Mouse (Mus musculus): Measurements from ENCODE around the gene Gcnt2. TPM values are rescaled to one million over a fixed set of nuclear protein-coding genes. Genes with fewer than 3 reads are reported as not detected.

Gcnt2 gene
- polyA plus RNA-seq (2014; fragmentation: Nextera tagmentation; extraction: Ambion mirVana): 3.3 and 3.6 TPM in 2 replicates

GRCm38 (mm10) chr13:40859652-40860399 is at the start of gene Gcnt2:
Gene Gcnt2 (plus strand): TSS chr13:40859754.
- Histone ChIP-seq H3K9me3 (replicated peaks; ENCODE audit: control insufficient read depth, low read length) (no peaks in the 10 kb centered on the region), H3K36me3 (replicated peaks; ENCODE audit: control insufficient read depth, insufficient read depth, low read depth, low read length) (no peaks in the 10 kb centered on the region), H3K27ac (replicated peaks; ENCODE audit: low read depth, low read length) (no peak within 1 kb of the TSS), H3K4me3 (ENCODE audit: low read depth, low read length) (no peak within 1 kb of the TSS), H3K27me3 (ENCODE audit: control insufficient read depth, insufficient read depth, low read length) (no peaks in the 10 kb centered on the region), H3K4me1 (ENCODE audit: control insufficient read depth, insufficient read depth, low read length) (no peaks in the 10 kb centered on the region), H3K9ac (replicated peaks; ENCODE audit: low read length) (no peak within 1 kb of the TSS), H3K4me2 (ENCODE audit: low read depth, low read length) (no peak within 1 kb of the TSS)
- peak; percentile 35 for DNase-seq (ENCODE audit: low spot score)
- no peak for ATAC-seq (replicated peaks; ENCODE audit: insufficient number of reproducible peaks, low FRiP score, low TSS enrichment, low read depth)
- whole genome bisulfite sequencing: 40% methylated on average over 22 of the region's 22 CpGs

- no peaks in the 10 kb centered on the region for H3K9me3 ChIP-seq (replicated peaks; ENCODE audit: control insufficient read depth, low read length)
- WGBS: 62% methylated on average over 1 of the region's 1 CpGs
- no peaks in the 10 kb centered on the region for H3K36me3 ChIP-seq (replicated peaks; ENCODE audit: control insufficient read depth, insufficient read depth, low read depth, low read length)
- no peak overlapping the region for H3K4me3 ChIP-seq (ENCODE audit: low read depth, low read length)
- DNase-seq (ENCODE audit: low spot score) (no peak), ATAC-seq (replicated peaks; ENCODE audit: insufficient number of reproducible peaks, low FRiP score, low TSS enrichment, low read depth) (no peak)
- no peak overlapping the region for H3K4me2 ChIP-seq (ENCODE audit: low read depth, low read length)
- H3K27ac ChIP-seq (replicated peaks; ENCODE audit: low read depth, low read length): no peak overlapping the region
- no peaks in the 10 kb centered on the region for H3K27me3 ChIP-seq (ENCODE audit: control insufficient read depth, insufficient read depth, low read length)
- H3K4me1 ChIP-seq (ENCODE audit: control insufficient read depth, insufficient read depth, low read length): no peaks in the 10 kb centered on the region
- H3K9ac ChIP-seq (replicated peaks; ENCODE audit: low read length): no peak overlapping the region
Measured at GRCm38 (mm10) chr13:40820617-40821016, 38.9 kb upstream of the Gcnt2 start.

GRCm38 (mm10) chr13:40821911-40822310 is 37.6 kb upstream of the Gcnt2 start:
- H3K4me1 ChIP-seq (ENCODE audit: control insufficient read depth, insufficient read depth, low read length): no peaks in the 10 kb centered on the region
- no peak overlapping the region for H3K9ac ChIP-seq (replicated peaks; ENCODE audit: low read length)
- no peaks in the 10 kb centered on the region for H3K36me3 ChIP-seq (replicated peaks; ENCODE audit: control insufficient read depth, insufficient read depth, low read depth, low read length)
- no peak overlapping the region for H3K27ac ChIP-seq (replicated peaks; ENCODE audit: low read depth, low read length)
- H3K9me3 ChIP-seq (replicated peaks; ENCODE audit: control insufficient read depth, low read length): no peaks in the 10 kb centered on the region
- no peaks in the 10 kb centered on the region for H3K27me3 ChIP-seq (ENCODE audit: control insufficient read depth, insufficient read depth, low read length)
- ATAC-seq (replicated peaks; ENCODE audit: insufficient number of reproducible peaks, low FRiP score, low TSS enrichment, low read depth) (no peak), DNase-seq (ENCODE audit: low spot score) (no peak)
- H3K4me2 ChIP-seq (ENCODE audit: low read depth, low read length): no peak overlapping the region
- H3K4me3 ChIP-seq (ENCODE audit: low read depth, low read length): no peak overlapping the region
- WGBS: 74% methylated on average over 2 of the region's 2 CpGs

- Histone ChIP-seq H3K36me3 (replicated peaks; ENCODE audit: control insufficient read depth, insufficient read depth, low read depth, low read length) (no peaks in the 10 kb centered on the region), H3K4me1 (ENCODE audit: control insufficient read depth, insufficient read depth, low read length) (no peaks in the 10 kb centered on the region), H3K27ac (replicated peaks; ENCODE audit: low read depth, low read length) (no peak overlapping the region), H3K4me2 (ENCODE audit: low read depth, low read length) (no peak overlapping the region), H3K4me3 (ENCODE audit: low read depth, low read length) (no peak overlapping the region), H3K9ac (replicated peaks; ENCODE audit: low read length) (no peak overlapping the region), H3K27me3 (ENCODE audit: control insufficient read depth, insufficient read depth, low read length) (no peaks in the 10 kb centered on the region), H3K9me3 (replicated peaks; ENCODE audit: control insufficient read depth, low read length) (no peaks in the 10 kb centered on the region)
- no peak for DNase-seq (ENCODE audit: low spot score)
- ATAC-seq (replicated peaks; ENCODE audit: insufficient number of reproducible peaks, low FRiP score, low TSS enrichment, low read depth): no peak
- 69% methylated on average over 10 of the region's 10 CpGs for WGBS
Measured at GRCm38 (mm10) chr13:40841146-40841787, 18.3 kb upstream of the Gcnt2 start.

GRCm38 (mm10) chr13:40842141-40842540 is 17.4 kb upstream of the Gcnt2 start:
- DNase-seq (ENCODE audit: low spot score) (no peak), ATAC-seq (replicated peaks; ENCODE audit: insufficient number of reproducible peaks, low FRiP score, low TSS enrichment, low read depth) (no peak)
- H3K27me3 ChIP-seq (ENCODE audit: control insufficient read depth, insufficient read depth, low read length): no peaks in the 10 kb centered on the region
- H3K27ac ChIP-seq (replicated peaks; ENCODE audit: low read depth, low read length): no peak overlapping the region
- no peaks in the 10 kb centered on the region for H3K4me1 ChIP-seq (ENCODE audit: control insufficient read depth, insufficient read depth, low read length)
- no peak overlapping the region for H3K4me3 ChIP-seq (ENCODE audit: low read depth, low read length)
- no peaks in the 10 kb centered on the region for H3K36me3 ChIP-seq (replicated peaks; ENCODE audit: control insufficient read depth, insufficient read depth, low read depth, low read length)
- H3K9ac ChIP-seq (replicated peaks; ENCODE audit: low read length): no peak overlapping the region
- 4% methylated on average over 1 of the region's 1 CpGs for WGBS
- no peaks in the 10 kb centered on the region for H3K9me3 ChIP-seq (replicated peaks; ENCODE audit: control insufficient read depth, low read length)
- no peak overlapping the region for H3K4me2 ChIP-seq (ENCODE audit: low read depth, low read length)

- Histone ChIP-seq H3K27me3 (ENCODE audit: control insufficient read depth, insufficient read depth, low read length) (no peaks in the 10 kb centered on the region), H3K4me1 (ENCODE audit: control insufficient read depth, insufficient read depth, low read length) (no peaks in the 10 kb centered on the region), H3K4me2 (ENCODE audit: low read depth, low read length) (no peak overlapping the region), H3K4me3 (ENCODE audit: low read depth, low read length) (no peak overlapping the region), H3K27ac (replicated peaks; ENCODE audit: low read depth, low read length) (no peak overlapping the region), H3K36me3 (replicated peaks; ENCODE audit: control insufficient read depth, insufficient read depth, low read depth, low read length) (no peaks in the 10 kb centered on the region), H3K9me3 (replicated peaks; ENCODE audit: control insufficient read depth, low read length) (no peaks in the 10 kb centered on the region), H3K9ac (replicated peaks; ENCODE audit: low read length) (no peak overlapping the region)
- WGBS: 26% methylated on average over 5 of the region's 5 CpGs
- DNase-seq (ENCODE audit: low spot score): peak; percentile 88
- ATAC-seq (replicated peaks; ENCODE audit: insufficient number of reproducible peaks, low FRiP score, low TSS enrichment, low read depth): no peak
Measured at GRCm38 (mm10) chr13:40843418-40844067, 16.0 kb upstream of the Gcnt2 start.

- no peaks in the 10 kb centered on the region for H3K9me3 ChIP-seq (replicated peaks; ENCODE audit: control insufficient read depth, low read length)
- no peak overlapping the region for H3K27ac ChIP-seq (replicated peaks; ENCODE audit: low read depth, low read length)
- no peaks in the 10 kb centered on the region for H3K36me3 ChIP-seq (replicated peaks; ENCODE audit: control insufficient read depth, insufficient read depth, low read depth, low read length)
- H3K4me3 ChIP-seq (ENCODE audit: low read depth, low read length): no peak overlapping the region
- ATAC-seq (replicated peaks; ENCODE audit: insufficient number of reproducible peaks, low FRiP score, low TSS enrichment, low read depth): no peak
- no peaks in the 10 kb centered on the region for H3K4me1 ChIP-seq (ENCODE audit: control insufficient read depth, insufficient read depth, low read length)
- WGBS: 88% methylated on average over 5 of the region's 5 CpGs
- no peaks in the 10 kb centered on the region for H3K27me3 ChIP-seq (ENCODE audit: control insufficient read depth, insufficient read depth, low read length)
- no peak overlapping the region for H3K4me2 ChIP-seq (ENCODE audit: low read depth, low read length)
- no peak for DNase-seq (ENCODE audit: low spot score)
- H3K9ac ChIP-seq (replicated peaks; ENCODE audit: low read length): no peak overlapping the region
Measured at GRCm38 (mm10) chr13:40844144-40844543, 15.4 kb upstream of the Gcnt2 start.

GRCm38 (mm10) chr13:40845951-40846350 is 13.6 kb upstream of the Gcnt2 start:
- H3K9ac ChIP-seq (replicated peaks; ENCODE audit: low read length): no peak overlapping the region
- no peaks in the 10 kb centered on the region for H3K27me3 ChIP-seq (ENCODE audit: control insufficient read depth, insufficient read depth, low read length)
- H3K36me3 ChIP-seq (replicated peaks; ENCODE audit: control insufficient read depth, insufficient read depth, low read depth, low read length): no peaks in the 10 kb centered on the region
- H3K9me3 ChIP-seq (replicated peaks; ENCODE audit: control insufficient read depth, low read length): no peaks in the 10 kb centered on the region
- 59% methylated on average over 6 of the region's 6 CpGs for WGBS
- ATAC-seq (replicated peaks; ENCODE audit: insufficient number of reproducible peaks, low FRiP score, low TSS enrichment, low read depth) (no peak), DNase-seq (ENCODE audit: low spot score) (no peak)
- H3K4me1 ChIP-seq (ENCODE audit: control insufficient read depth, insufficient read depth, low read length): no peaks in the 10 kb centered on the region
- no peak overlapping the region for H3K27ac ChIP-seq (replicated peaks; ENCODE audit: low read depth, low read length)
- no peak overlapping the region for H3K4me2 ChIP-seq (ENCODE audit: low read depth, low read length)
- H3K4me3 ChIP-seq (ENCODE audit: low read depth, low read length): no peak overlapping the region

Data from embryonic facial prominence, embryonic 11.5 days (tissue).